Mouse (Mus musculus) lung, postnatal 25 days (tissue): ENCODE measurements around the gene Prr5.
A peak's percentile ranks its signal among the peaks of the same experiment; 100 is the strongest.

ENCODE experiments used
- DNase-seq: peaks from one replicate; pipeline ENCODE4 v3.0.0; 2022; ENCODE audit warnings: low spot score

Prr5 gene

DNA sequence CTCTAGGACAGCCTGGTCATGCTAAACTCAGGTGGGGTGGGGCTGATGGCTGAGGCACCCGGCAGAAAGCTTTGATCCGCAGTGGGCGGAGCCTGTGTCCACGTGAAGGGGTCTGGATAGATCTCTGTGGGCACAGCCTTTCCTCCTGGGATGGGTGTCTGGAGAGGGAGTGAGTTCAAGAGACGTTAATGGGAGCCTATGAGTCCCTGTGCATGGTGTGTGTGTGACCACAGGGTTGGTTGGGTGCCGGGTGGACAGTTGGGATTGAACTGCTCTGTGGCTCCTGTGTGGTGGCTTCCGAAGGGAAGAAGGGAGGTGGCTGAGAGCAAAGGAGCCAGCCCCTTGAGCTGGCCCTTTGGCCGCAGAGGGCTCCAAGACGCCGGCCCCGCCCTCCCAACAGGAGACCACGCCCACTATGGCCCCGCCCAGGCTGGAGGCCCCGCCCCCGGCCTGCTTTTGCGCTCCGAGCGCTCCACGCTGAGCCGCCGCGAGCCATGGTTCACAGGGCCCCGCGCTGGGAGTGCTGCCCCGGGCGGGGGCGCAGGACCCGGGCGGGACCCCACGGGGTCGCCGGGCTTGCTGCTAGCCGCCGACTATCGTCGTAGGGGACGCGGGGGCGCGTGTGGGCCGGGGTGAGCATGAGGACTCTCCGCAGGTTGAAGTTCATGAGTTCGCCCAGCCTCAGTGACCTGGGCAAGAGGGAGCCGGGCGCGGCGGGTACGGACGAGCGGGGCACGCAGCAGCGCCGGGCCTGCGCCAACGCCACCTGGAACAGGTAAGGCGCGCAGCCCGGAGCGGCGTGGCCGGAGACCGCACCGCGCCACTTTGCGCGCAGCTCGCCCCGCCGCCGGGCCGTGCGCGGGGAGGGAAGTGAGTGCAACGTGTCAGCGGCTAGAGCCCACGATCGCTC lies 11.4 kb downstream of the Prr5 start:
- peak; percentile 88 for DNase-seq

DNA sequence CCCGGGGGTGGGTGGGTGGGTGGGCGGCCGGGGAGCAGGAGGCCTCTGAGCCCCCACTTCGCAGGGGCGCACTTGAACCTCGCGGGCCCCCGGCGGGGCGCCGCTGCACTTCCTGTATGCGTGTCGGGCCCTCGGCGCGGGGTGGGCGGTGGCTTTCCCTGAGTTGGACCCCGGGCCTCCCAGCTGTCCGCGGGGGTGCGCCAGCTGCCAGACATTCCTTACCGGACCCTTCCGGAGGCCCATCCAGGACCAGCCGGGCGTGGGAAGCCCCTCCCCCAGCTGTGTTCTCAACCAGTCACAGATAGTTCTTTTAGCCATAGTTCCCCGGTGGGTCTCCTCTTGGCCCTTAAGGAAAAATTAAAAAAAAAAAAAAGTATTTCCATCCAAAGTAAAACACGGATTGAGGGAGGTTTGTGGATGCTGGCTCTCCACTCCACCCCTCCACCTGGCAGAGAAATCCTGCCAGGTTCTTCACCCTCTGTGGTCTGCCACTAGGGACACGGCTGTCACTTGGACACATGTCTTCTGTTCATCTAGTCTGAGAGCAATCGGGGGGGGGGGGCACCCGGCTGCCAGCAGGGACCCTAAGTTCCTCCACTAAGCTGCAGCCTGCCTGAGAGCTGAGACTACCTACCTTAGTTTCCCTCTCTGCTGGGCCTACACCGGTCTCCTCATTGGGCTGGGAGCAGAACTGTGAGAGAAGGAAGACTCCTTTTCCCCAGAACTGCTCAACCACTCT lies 12.2 kb downstream of the Prr5 start:
- DNase-seq, result no peak

DNA sequence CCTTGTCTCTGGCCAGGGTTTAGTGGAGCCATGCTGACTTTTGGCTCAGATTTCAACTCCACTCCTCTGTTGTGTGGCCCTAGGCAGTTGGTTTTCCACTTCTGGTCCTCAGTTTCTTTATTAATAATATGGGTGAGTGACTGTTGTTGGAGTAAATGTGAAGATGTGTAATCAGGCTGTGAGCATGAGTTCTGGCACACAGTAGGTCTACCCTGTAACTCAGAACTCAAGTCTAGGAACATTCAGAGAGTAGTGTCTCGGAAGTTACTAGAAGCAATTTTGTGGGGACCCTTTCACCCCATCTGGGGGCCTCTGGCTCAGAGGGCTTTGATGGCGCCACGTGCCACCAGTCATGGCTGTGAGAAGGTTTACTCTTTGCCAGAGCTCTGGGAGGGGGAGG lies 12.8 kb downstream of the Prr5 start:
- DNase-seq, result no peak

DNA sequence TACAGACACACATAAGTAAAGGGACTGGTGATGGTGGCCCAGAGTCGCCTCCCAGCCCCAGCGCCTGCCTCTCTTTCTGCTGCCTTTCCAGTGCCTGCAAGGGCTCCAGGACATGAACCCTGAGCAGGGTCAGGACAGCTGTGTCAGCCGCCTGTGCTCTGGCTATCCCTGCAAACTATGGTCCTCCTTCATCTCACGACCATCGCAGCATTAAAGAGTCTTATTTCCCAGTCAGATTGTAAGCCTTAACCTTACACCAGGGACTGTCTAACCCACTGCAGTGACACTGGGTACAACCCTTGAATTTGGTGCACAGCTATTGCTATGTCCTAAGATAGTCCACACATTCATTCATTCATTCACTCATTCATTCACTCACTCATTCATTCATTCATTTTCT lies 13.4 kb downstream of the Prr5 start:
- DNase-seq, result no peak

DNA sequence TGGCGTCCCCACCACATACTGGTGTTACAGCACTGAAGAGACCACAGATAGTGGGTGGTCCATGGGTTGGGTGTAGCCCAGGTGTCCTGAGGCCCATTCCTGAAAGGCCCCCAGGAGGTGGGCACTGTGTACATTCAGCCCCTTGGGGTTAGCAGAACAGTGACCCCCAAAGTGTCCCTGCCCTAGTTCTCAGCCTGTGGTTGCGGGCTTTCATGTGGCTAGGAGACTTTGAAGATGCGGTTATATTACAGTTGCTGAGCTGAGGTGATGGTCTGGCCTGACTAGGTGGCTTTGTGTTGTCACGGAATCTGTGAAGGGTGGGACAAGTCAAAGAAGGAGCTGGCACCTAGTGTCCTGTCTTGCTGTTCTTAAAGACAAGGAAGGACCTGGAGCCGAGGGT lies 15.1 kb downstream of the Prr5 start:
- DNase-seq, result no peak

DNA sequence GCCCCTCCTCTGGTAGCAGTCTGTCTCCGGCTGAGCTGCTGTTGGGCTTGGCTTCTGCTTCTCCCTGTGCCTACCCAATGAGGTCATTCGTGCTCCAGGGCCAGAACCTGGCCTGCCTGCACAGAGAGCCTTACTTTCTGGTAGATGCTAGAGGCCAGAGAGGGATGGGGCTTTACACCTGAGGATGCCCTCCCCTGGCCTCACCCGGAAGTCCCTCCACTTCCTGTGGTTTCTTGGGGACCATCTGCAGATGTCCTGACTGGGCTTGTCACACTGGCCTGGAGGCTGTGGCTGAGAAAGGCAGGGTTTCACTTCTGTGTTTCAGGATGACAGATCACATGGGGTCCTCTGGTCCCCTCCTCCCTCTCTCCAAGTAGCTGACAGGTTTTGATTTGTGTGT lies 16.0 kb downstream of the Prr5 start:
- peak; percentile 51 for DNase-seq

DNA sequence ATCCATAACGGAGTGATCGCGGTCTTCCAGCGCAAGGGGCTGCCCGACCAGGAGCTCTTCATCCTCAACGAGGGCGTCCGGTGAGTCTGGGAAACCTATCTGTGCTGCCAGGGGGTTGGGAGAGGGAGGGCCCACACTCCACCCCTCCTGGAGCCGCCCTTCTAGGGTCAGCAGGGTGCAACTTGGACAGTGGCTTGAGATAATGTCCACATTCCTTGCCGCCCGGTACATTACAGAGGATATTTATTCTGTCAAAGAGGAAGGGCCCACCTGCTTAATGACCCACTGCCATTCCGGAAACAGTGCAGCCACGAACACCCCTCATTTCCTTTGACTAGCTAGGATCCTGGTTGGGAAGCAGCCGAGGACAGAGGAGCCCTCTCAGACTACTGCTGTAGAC lies 18.5 kb downstream of the Prr5 start:
- no peak for DNase-seq

DNA sequence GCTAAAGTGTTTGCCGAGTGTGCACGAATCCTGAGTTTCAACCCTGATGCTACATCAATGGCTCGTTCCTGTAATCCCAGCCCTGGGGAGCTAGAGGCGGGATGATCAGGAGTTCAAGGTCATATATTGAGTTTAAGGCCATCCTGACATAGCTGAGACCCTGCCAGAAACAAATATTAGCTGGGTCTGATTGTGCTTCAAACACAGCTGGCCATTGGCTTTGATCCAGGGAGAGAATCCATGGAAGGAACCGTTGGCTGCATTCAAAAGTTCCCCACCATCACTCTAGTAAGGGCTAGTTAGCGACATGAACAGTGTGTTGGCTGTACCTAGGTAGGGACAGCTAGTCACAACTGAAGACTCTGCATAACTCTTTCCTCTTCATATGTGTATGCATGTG lies 19.9 kb downstream of the Prr5 start:
- DNase-seq, result no peak

DNA sequence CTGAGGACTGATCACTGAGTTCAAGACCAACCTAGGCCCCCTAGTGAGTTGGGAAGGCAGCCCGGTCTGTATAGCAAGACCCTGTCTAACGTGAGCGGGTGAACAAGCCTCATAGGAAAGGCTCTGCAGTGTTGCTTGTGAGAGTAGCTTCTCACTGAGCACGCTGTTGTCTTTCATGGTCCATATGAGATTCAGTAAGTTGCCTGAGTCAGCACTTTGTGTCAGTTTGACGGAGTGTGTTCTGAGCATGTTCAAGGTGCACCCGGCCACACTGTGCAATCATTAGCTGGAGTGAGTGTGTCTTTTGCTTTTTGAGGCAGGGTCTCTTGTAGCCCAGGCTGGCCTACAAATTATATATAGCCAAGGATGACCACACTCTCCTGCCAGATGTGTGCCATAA lies 22.1 kb downstream of the Prr5 start:
- no peak for DNase-seq

DNA sequence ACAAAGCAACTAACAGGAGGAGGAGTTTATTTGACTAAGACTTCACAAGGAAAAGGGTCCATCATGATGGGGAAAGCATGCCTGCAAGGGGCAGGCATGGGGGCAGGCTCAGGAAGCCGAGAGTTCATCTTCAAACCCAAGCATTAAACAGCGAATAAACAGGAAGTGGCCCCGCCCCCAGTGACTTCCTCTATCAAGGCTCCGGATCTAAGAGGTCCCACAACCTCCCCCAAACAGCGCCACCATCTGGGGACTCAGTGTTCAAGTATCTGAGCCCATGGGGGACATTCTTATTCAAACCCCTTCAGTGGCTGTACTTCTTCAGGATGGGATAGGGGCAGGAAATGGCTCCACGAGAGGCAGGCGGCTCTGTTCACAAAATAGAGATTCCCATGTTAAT lies 23.2 kb downstream of the Prr5 start:
- no peak for DNase-seq

DNA sequence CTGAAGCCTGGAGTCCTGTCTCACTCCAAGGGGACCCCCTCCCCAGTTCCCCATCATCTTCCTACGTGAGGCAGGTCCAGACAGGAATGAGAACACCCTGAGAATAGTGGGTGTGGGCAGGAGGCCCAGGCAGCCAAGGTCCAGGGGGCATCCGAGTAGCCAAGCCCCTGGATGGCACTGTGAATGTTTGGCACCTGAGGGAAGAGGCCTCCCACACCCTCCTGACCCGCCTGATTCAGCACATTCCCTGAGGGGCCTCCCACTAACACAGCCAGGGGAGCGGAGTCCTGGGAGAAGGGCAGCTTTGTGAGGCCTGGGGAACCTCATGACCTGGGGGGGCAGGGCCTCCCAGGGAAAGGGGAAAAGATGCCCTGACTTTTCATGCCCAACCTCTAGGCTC lies 26.6 kb downstream of the Prr5 start:
- DNase-seq, result no peak

DNA sequence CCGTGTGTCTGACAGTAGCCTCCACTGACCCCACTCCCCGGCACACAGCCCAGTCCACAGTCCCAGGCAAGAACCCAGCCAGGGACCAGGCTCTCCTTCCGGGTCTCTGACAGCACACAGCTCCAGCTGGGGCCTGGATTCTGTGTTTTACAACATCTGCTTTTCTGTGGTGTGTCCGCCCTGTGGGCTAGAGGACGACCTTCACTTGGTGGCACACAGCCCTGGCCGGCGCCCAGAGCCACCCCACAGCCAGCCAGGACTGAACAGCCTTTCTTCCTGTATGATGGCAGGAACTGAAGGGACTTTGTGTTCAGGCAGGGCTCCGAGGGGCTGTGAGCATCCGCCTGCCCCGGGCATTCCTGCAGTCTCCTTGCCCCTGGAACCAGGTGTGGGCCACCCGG lies 28.2 kb downstream of the Prr5 start:
- DNase-seq, result peak; percentile 40

DNA sequence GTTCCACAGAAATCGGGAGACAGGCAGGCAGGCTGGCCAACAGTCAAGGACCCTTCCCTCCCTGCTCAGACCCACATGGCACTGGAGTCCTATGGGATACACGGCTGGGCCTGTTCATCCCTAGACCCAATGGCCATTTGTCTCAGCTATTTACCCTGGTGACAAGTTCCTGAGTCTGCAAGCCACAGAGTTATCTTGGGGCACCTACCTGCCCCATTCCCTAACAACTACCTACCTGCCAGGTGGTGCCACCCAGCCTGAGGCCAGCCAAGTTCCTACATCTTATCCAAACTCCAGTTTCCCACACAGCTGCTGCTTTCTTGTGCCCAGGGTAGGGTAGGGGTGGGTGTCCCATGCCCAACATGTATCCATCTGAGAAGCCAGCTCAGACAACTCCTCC lies 28.8 kb downstream of the Prr5 start:
- DNase-seq, result no peak

DNA sequence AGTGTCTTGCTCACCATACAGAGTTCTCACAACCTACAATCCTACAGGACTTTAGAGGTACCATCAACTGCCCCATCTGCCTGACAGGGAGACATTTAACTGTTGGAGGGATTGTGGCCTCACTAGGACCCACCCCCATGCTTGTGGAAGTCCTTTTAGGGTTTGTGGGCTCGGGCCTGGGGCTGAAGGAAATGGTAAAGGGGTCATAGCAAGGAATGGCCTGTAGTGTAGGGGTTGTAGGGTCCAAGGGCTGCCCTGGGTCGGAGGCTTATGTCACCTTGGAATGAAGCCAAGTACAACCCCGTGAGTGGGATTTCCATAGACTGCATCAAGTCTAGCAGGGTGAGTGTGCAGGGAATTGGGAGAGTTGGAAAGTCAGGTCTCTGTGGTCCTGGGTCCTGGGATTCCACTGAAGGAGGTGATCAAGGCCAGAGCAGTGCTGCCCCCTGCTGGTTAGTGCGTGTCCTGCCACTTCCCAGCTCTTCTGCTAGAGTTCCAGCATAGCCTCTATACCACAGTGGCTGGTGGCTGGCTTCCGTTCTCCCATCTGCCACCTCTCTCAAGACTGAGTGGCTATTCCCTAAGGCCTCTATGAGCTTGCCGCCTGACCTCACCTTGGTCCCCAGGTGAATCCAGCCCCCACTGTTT lies 30.9 kb downstream of the Prr5 start:
- peak; percentile 54 for DNase-seq

DNA sequence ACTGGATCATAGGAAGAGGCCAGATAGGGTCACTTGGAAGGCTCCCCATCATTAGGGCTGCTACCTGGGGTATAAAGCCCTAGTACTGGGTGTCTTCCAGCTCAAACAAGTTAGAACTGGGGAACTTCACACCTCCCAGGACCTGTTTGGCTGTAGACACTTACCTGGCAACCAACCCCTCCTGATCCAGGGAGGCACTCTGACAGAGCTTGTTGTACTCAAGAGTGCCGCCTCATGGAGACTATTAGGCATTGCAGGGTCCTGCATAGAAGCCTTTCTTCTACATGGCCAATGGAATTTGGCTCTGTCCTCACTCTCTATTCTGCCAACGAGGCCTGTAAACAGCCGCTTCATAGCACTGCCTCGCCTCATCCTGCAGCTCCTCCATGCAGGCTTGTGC lies 32.5 kb downstream of the Prr5 start:
- DNase-seq, result peak; percentile 70

DNA sequence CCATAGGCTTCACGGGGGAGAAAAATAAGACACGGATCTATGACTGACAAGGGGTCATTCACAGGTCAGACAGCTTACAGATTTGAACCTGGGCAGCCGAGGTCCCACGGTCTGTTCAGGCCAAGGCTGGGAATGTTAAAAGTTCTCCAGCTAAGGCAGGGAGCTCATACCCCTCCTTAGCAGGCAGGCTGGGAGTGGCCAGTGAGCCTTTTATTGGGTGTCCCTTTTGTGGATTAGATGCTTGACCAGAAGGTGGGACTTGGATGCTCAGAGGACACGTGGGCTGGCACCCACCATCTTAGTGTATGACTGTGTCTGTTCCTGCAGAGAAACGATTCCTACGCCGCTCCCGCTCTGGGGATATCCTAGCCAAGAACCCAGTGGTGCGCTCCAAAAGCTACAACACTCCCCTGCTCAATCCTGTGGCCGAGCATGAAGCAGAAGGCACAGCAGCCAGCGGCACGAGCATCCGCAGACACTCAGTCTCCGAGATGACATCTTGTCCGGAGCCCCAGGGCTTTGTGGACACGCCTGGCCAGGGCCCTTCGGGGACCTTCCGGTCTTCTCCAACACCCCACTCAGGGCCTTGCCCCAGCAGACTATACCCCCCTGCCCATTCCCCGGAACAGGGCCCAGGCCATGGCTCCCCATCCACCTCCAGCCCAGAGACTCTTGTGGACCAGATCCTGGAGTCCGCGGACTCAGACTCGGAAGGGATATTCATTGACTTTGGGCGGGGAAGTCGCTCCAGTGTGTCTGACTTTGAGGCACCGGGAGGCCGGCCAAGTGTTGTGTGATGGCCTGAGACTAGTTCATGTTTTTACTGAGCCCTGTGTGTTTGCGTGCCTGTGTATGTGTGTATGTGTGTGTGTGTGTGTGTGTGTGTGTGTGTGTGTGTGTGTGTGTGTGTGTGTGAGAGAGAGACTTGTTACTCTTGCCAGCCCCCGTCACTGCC lies 33.2 kb downstream of the Prr5 start:
- DNase-seq, result no peak

DNA sequence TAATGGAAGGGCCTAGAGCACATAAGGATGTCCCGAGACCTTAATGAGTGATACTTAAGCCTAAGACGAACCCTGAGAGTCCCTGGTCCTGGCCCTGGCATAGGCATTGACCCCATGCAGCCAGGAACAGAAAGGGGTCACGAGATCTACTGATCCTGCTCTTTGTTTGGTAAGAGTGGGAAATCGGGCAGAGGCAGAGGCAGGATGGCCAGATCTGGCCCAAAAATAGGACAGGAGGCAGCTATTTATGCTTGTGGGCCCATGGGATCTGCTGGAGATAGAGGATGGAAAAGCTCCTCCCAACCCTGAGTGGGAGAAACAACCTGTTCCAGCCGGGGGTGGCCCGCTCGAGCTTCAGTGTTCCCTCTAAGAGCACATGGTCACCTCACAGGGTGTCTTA lies 34.6 kb downstream of the Prr5 start:
- no peak for DNase-seq

DNA sequence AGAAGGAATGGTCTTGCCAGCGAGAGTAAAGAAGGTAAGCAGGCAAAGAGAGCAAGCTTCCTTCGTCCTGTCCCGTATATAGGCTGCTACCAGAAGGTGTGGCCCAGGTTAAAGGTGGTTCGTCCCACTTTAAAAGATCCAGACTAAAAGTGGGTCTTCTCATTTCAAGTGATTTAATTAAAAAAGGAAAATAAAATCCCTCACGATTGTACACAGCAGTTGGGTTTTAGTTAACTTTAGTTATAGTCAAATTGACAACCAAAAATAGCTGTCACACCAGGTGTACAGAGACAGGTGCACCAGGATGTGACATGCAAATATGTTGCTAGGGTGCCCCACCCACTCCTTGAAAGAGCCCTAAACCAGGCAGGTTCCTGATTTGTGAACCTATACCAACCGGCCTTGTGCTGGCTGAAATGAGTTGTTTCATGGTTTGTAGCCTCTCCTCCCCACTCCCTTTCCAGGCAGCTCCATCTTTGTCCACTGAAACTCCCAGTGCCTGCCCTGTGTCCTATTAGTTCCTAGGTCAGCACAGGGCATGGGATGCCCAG lies 36.0 kb downstream of the Prr5 start:
- no peak for DNase-seq

DNA sequence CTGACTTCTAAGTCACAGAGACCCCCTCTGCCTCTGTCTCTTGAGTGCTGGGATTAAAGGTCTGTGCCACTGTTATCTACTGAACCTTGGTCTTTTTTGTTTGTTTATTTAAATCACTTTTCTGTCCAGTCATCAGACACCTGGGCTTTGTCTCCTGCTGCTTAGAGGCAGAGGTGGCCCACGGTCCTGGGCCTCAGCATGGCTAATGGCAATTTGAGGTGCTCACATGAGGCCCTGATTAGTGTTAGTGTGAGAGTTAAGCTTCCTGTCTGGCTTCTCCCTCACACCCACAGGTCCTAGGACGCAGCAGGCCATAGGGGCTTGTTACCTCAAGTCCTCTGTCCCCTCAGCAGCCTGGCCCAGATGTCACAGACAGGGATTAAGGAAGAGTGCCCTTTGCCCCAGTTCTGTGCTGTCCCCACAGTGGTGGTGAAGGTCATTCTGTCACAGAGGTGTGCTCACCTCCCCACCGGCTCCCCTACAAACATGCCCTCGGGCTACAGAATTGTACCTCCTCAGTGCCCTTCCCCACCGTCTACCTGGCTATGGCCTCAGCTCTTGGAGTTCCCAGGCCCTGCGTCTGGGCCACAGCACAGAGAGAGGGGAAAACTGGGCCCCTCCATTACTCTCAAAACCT lies 37.7 kb downstream of the Prr5 start:
- DNase-seq, result no peak

DNA sequence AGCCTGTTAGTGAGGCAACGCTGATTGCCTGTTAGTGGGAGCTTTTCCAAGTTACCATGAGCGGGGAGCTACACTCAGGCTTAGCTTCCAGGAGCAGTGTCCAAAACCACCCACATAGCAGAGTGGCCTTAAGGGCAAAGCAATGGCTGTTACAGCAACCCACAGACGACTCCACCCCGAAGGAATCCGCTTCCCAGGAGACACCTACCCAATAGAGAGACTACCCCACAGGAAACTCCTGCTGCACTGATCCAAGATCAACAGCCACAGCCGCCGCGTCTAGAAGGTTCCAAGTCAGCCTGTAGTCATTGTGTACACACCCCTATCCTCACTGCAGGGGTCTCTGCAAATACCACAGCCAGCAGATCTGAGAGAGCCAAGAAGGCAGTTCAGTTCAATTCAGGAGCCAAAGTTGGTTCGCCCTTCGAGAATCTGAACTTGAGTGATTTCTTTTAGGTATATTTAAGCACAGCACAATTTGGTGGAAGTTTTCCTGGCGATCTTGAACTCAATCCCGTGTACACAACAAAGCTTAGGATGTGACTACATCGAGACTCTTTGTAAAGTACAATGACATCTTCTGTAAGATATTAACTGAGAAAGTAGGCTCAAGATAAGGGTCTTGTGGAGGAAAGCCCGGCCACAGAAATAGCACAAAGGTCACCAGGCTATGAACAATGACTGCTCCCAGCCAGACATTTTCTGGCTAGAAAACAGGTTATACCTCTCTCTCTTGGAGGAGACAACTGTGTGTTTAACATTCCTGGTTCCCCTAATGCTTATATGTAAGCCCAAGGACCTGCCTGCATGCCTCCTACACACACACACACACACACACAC lies 43.4 kb downstream of the Prr5 start:
- DNase-seq, result no peak
